Mouse (Mus musculus) liver, embryonic 15.5 days (tissue): ENCODE measurements around the gene Ell. TPM values are rescaled to one million over a fixed set of nuclear protein-coding genes. Genes with fewer than 3 reads are reported as not detected.
"Not testable (repeated sequence)": the region's sequence is repeated elsewhere in the genome, so short reads cannot be mapped to it uniquely, and the experiment has no call there.

Source experiments
- ATAC-seq: fragments of 200-750 bp; cut with Nextera tagmentation; 2 replicates; pipeline ENCODE4 v1.8.0; 2017; ENCODE audit warnings: moderate number of reproducible peaks, mild to moderate bottlenecking, moderate library complexity; ENCODE audit not compliant: insufficient read depth
- H3K27ac ChIP-seq: fragments of 300-500 bp; sonication (generic); replicated peaks from 2 replicates; pipeline ENCODE4 v1.5.1; 2015; ENCODE audit warnings: mild to moderate bottlenecking, inconsistent platforms
- H3K27me3 ChIP-seq: fragments of 300-500 bp; sonication (generic); 2 replicates; pipeline ENCODE4 v1.6.1; 2015; ENCODE audit warnings: mild to moderate bottlenecking, inconsistent platforms
- H3K36me3 ChIP-seq: fragments of 300-500 bp; sonication (generic); replicated peaks from 2 replicates; pipeline ENCODE4 v1.6.1; 2015; ENCODE audit warnings: moderate library complexity, mild to moderate bottlenecking, inconsistent platforms
- H3K4me1 ChIP-seq: fragments of 300-500 bp; sonication (generic); replicated peaks from 2 replicates; pipeline ENCODE4 v1.6.1; 2015; ENCODE audit warnings: inconsistent platforms
- H3K4me2 ChIP-seq: fragments of 300-500 bp; sonication (generic); 2 replicates; pipeline ENCODE4 v1.6.1; 2015; ENCODE audit warnings: moderate library complexity, mild to moderate bottlenecking, inconsistent platforms
- H3K4me3 ChIP-seq: fragments of 300-500 bp; sonication (generic); replicated peaks from 2 replicates; pipeline ENCODE4 v1.5.1; 2015; ENCODE audit warnings: mild to moderate bottlenecking, inconsistent platforms
- H3K9ac ChIP-seq: fragments of 300-500 bp; sonication (generic); 2 replicates; pipeline ENCODE4 v1.6.1; 2015; ENCODE audit warnings: moderate library complexity, mild to moderate bottlenecking, inconsistent platforms
- H3K9me3 ChIP-seq: fragments of 300-500 bp; sonication (generic); replicated peaks from 2 replicates; pipeline ENCODE4 v1.6.1; 2016; ENCODE audit warnings: inconsistent platforms
- WGBS: fragments of 180-500 bp; shearing (Covaris S2); methylation state at CpG from one replicate; pipeline ENCODE4 v1.1.7; 2015; ENCODE audit warnings: mixed read lengths; ENCODE audit not compliant: insufficient replicate concordance; 5-methylcytosine and 5-hydroxymethylcytosine counted together
- polyA plus RNA-seq: library from polyadenylated mRNA; unstranded; fragments of >200 nt; fragmentation: Nextera tagmentation; extraction: Ambion mirVana; gene quantifications from 2 replicates; pipeline ENCODE4 v1.2.1, GENCODE M21; 2015

Ell gene
- polyA plus RNA-seq, 1 experiment from 2014 or later: 11.8 TPM

GRCm38 (mm10) chr8:70565561-70565960, 26.3 kb downstream of the Ell start:
- H3K4me1 ChIP-seq: peaks cover 69% of the 10 kb centered on the region
- H3K4me3 ChIP-seq: no peak overlapping the region
- H3K4me2 ChIP-seq: no peak overlapping the region
- ATAC-seq: no peak
- H3K9me3 ChIP-seq: no peaks in the 10 kb centered on the region
- H3K9ac ChIP-seq: no peak overlapping the region
- no peaks in the 10 kb centered on the region for H3K36me3 ChIP-seq
- 0 out of 2 replicates have a peak overlapping the region, but pooled peaks have one; percentile 9 for H3K27ac ChIP-seq
- WGBS: 13% methylated on average over 3 of the region's 3 CpGs
- no peaks in the 10 kb centered on the region for H3K27me3 ChIP-seq

DNA sequence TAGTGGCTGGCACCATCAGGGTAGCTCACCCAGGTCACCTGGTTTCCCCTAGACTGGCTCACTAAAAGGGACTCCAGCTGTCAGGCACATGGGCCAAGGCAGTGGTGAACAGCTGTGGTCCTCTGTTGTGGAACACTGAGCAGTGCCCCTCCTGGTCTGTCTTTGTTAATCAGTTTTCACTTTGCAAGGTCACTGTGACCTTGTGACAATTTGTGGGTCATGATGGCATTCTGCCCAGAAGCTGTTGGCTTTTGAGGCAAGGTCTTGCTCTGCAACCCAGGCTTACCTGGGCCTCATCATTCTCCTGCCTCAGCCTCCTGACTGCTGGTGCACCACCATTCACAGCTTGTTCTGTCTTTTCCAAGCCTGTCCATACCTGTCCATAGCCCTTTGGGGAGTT, 31.1 kb downstream of the Ell start:
- Histone ChIP-seq H3K27me3 (no peaks in the 10 kb centered on the region), H3K4me1 (peaks cover 39% of the 10 kb centered on the region), H3K9me3 (no peaks in the 10 kb centered on the region), H3K4me3 (no peak overlapping the region), H3K9ac (no peak overlapping the region), H3K36me3 (peaks cover 21% of the 10 kb centered on the region), H3K27ac (no peak overlapping the region), H3K4me2 (no peak overlapping the region)
- no peak for ATAC-seq

- Histone ChIP-seq H3K27ac (no peak overlapping the region), H3K4me3 (no peak overlapping the region), H3K4me1 (peaks cover 33% of the 10 kb centered on the region), H3K27me3 (no peaks in the 10 kb centered on the region), H3K4me2 (no peak overlapping the region), H3K36me3 (peaks cover 21% of the 10 kb centered on the region), H3K9me3 (no peaks in the 10 kb centered on the region), H3K9ac (no peak overlapping the region)
- WGBS: 83% methylated on average over 6 of the region's 6 CpGs
- ATAC-seq: no peak; the same call in 1 of the 2 replicates
Observed at GRCm38 (mm10) chr8:70570990-70571389, 31.7 kb downstream of the Ell start.

GRCm38 (mm10) chr8:70574302-70574701, 35.0 kb downstream of the Ell start:
- Histone ChIP-seq H3K9me3 (no peaks in the 10 kb centered on the region), H3K36me3 (peaks cover 37% of the 10 kb centered on the region), H3K4me2 (no peak overlapping the region), H3K27ac (no peak overlapping the region), H3K27me3 (no peaks in the 10 kb centered on the region), H3K9ac (no peak overlapping the region), H3K4me3 (no peak overlapping the region), H3K4me1 (peaks cover 26% of the 10 kb centered on the region)
- ATAC-seq: no peak

GRCm38 (mm10) chr8:70574915-70575314, 35.7 kb downstream of the Ell start:
- Histone ChIP-seq H3K9ac (no peak overlapping the region), H3K27me3 (no peaks in the 10 kb centered on the region), H3K4me2 (no peak overlapping the region), H3K27ac (no peak overlapping the region), H3K4me3 (no peak overlapping the region), H3K9me3 (no peaks in the 10 kb centered on the region), H3K36me3 (peaks cover 40% of the 10 kb centered on the region), H3K4me1 (peaks cover 24% of the 10 kb centered on the region)
- WGBS: 33% methylated on average over 4 of the region's 4 CpGs
- no peak for ATAC-seq

DNA sequence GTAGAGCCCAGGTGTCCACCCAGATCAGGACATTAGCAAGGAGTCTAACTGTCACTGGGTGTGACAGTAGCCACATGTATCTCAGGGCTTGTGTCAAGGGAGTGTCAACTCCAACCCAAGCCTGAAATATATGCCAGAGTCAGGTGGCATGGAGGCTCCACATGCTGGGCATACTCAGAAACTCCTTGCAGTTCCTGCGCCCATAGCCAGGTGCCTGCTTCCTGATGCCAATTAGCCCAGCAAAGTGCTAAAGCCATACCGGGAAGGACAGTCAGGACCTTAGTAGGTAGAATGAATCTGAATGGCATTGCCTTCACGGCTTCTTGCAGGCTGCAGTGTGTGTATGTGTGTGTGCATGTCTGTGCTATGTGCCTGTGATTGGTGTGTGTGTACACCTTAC, 38.0 kb downstream of the Ell start:
- H3K4me3 ChIP-seq: no peak overlapping the region
- H3K9me3 ChIP-seq: no peaks in the 10 kb centered on the region
- no peak for ATAC-seq
- 83% methylated on average over 3 of the region's 3 CpGs for WGBS
- H3K27ac ChIP-seq: no peak overlapping the region
- H3K36me3 ChIP-seq: peaks cover 63% of the 10 kb centered on the region
- no peaks in the 10 kb centered on the region for H3K27me3 ChIP-seq
- no peak overlapping the region for H3K4me2 ChIP-seq
- no peak overlapping the region for H3K9ac ChIP-seq
- peaks cover 14% of the 10 kb centered on the region for H3K4me1 ChIP-seq

DNA sequence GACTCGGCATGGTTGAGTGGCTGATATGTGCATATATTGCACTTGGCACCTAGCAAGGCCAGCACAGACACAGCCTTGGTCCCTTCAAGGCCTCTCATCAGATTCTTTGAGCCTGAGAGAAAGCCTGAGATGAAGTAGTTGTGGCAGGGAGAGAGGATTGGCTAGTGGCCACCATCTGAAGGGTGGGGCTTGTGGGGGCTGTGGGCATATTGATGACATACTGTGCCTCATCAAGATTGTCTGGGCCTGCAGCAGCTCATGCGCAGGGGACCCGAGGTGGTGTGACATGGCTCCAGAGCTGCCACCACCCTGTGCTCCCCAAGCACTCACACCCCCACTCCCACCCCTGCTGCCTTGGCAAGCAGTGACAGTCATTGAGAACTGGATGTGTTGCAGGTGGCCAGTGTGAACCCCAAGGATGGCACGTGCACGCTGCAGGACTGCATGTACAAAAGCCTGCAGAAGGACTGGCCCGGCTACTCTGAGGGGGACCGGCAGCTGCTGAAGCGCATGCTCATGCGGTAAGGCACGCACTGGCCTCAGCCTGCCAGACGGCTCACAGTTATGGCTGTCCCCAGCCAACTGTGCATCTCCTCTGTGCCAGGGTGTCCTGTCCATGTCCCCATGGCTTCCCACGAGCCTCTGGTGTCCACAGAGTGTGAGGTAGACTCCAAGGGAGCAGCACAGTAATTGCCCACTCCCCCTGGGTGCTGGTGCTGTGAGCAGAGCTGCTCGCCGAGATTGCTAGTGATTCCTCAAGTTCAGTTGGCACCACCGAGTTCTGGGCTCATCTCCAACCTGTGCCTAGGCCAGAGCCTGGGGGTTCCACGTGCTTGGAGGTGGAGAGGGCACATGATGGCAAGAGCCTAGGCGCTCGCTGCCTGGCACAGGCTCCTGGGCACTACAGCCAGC, 44.5 kb downstream of the Ell start:
- ATAC-seq: no peak
- H3K9me3 ChIP-seq: no peaks in the 10 kb centered on the region
- H3K36me3 ChIP-seq: peaks cover 91% of the 10 kb centered on the region
- H3K9ac ChIP-seq: no peak overlapping the region
- H3K27me3 ChIP-seq: no peaks in the 10 kb centered on the region
- no peak overlapping the region for H3K4me2 ChIP-seq
- H3K27ac ChIP-seq: no peak overlapping the region
- 82% methylated on average over 18 of the region's 18 CpGs for WGBS
- H3K4me3 ChIP-seq: no peak overlapping the region
- H3K4me1 ChIP-seq: no peaks in the 10 kb centered on the region

GRCm38 (mm10) chr8:70584606-70585257, 45.5 kb downstream of the Ell start:
- no peak overlapping the region for H3K4me3 ChIP-seq
- peaks cover 94% of the 10 kb centered on the region for H3K36me3 ChIP-seq
- 80% methylated on average over 9 of the region's 9 CpGs for WGBS
- no peaks in the 10 kb centered on the region for H3K4me1 ChIP-seq
- H3K27ac ChIP-seq: no peak overlapping the region
- no peak overlapping the region for H3K4me2 ChIP-seq
- no peak overlapping the region for H3K9ac ChIP-seq
- no peaks in the 10 kb centered on the region for H3K27me3 ChIP-seq
- H3K9me3 ChIP-seq: no peaks in the 10 kb centered on the region
- ATAC-seq: peak; percentile 21; the same call in 1 of the 2 replicates

DNA sequence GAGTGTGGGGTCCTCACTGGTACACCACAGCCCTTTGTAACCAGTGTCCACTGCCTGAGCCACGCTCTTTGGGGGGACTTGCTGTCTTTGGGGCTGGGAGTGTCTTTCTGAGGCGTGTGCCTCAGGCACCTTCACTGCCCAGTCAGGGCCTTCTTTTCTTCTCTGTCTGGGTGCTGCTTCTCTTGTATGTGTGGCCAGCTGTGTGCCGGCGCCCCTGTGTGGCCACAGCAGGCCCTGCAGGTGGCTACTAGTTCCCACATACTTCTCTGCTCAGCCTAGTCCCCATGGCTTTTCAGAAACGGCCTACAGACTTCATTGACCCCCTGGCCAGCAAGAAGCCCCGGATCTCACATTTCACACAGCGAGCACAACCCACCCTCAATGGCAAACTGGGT, 46.0 kb downstream of the Ell start:
- Histone ChIP-seq H3K9ac (no peak overlapping the region), H3K27me3 (no peaks in the 10 kb centered on the region), H3K36me3 (peaks cover 94% of the 10 kb centered on the region), H3K27ac (no peak overlapping the region), H3K4me2 (no peak overlapping the region), H3K4me1 (no peaks in the 10 kb centered on the region), H3K4me3 (no peak overlapping the region), H3K9me3 (no peaks in the 10 kb centered on the region)
- peak; percentile 33 for ATAC-seq
- WGBS: 39% methylated on average over 7 of the region's 7 CpGs

- ATAC-seq, H3K9ac ChIP-seq, H3K4me2 ChIP-seq, H3K27ac ChIP-seq, H3K27me3 ChIP-seq, H3K4me3 ChIP-seq, H3K9me3 ChIP-seq: not testable (repeated sequence)
- H3K36me3 ChIP-seq: peaks cover 89% of the 10 kb centered on the region
- WGBS: 72% methylated on average over 4 of the region's 4 CpGs
- peaks cover 13% of the 10 kb centered on the region for H3K4me1 ChIP-seq
Observed at GRCm38 (mm10) chr8:70587955-70588354, 48.7 kb downstream of the Ell start.

- 0 out of 2 replicates have a peak overlapping the region, but pooled peaks have one; percentile 14 for H3K27ac ChIP-seq
- H3K4me1 ChIP-seq: peaks cover 49% of the 10 kb centered on the region
- ATAC-seq: no peak
- H3K9ac ChIP-seq: no peak overlapping the region
- peaks cover 66% of the 10 kb centered on the region for H3K36me3 ChIP-seq
- H3K27me3 ChIP-seq: no peaks in the 10 kb centered on the region
- H3K9me3 ChIP-seq: no peaks in the 10 kb centered on the region
- no peak overlapping the region for H3K4me2 ChIP-seq
- 89% methylated on average over 12 of the region's 12 CpGs for WGBS
- H3K4me3 ChIP-seq: no peak overlapping the region
Observed at GRCm38 (mm10) chr8:70591569-70591968, 52.3 kb downstream of the Ell start.
